In the genomic region with DNA sequence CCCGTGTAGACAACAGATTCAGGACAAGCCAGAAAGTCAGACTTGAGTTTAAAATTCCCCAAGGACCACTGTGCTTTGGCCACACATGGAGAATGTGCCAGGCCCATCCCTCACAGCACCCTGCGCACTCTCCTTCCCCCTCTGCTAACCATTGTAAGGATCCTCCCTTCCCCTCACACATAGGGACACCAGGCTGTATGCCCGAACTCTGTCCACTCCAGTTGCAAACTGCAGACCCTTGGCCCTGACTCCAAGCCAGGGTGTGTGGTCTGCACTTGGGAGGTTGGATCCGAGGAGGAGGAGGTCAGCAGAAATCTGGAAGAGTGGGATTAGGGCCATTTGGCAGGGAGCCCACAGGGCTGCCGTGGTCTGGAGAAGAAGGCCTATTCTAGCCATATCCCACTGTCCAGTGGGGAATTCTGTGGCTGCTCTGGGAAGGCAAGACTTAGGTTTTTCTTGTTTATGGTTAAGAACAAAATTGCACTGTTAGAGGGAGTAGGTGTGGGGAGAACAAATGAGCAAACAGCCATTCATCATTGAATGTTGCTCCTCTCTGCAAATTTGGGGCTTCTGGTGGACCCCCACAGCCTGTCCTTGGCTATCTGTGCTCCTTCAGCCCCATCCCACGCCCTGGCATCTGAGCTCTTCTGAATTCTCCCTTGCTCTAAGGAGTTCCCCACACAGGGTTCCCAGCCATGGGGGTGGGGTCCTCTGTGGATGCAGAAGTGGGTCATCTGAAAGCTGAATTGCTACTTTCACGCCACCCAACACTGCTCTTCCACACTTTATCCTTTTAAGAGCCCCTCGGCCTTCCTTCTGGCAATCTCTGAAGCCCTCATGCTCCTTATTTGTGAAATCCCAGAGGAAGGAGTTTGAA, we compare ENCODE assay signal across 9 mouse cellular contexts.
DNase-seq lines count a peak whose midpoint lies in the region.
"Had no signal": no experiment of that assay in that cellular context is flagged by ENCODE, and none has a peak within 500 bp of the region (broad histone marks: within the 10 kb centered on the region; RNA-seq: fewer than 3 reads in every experiment).

No protein-coding gene starts in this region.

- peak; percentile 33 to 45 for DNase-seq in gastrocnemius, postnatal 4 days (ENCODE audit: low spot score in 2 of 2)
- no peak for DNase-seq in gastrocnemius, postnatal 25 days
- peak; percentile 79 for DNase-seq in kidney, postnatal 10 days
- no peak for DNase-seq in kidney, adult 9 months
- peak; percentile 56 for DNase-seq in heart, postnatal 4 days
- peak; percentile 64 for DNase-seq in ovary, postnatal 14 days (ENCODE audit: low spot score)
- no peak for DNase-seq in frontal cortex, postnatal 25 days (ENCODE audit: low spot score in 2 of 2)
- DNase-seq: liver, embryonic 13.5 days; spleen, adult 18-20 months had no signal

Comparison
In these comparisons a context has a peak if more than half of its experiments do, and no peak if none do; other contexts are left out.
1. DNase-seq: peak in gastrocnemius, postnatal 4 days (2 of 2), kidney, postnatal 10 days (single experiment), heart, postnatal 4 days (single experiment) and ovary, postnatal 14 days (single experiment); none in gastrocnemius, postnatal 25 days (single experiment), kidney, adult 9 months (single experiment) and frontal cortex, postnatal 25 days (0 of 2).